Mouse (Mus musculus) heart, embryonic 11.5 days (tissue): ENCODE data around the gene Yap1. TPM values are rescaled to one million over a fixed set of nuclear protein-coding genes. Genes with fewer than 3 reads are reported as not detected.
"Not testable (repeated sequence)": the region's sequence is repeated elsewhere in the genome, so short reads cannot be mapped to it uniquely, and the experiment has no call there.

Source experiments
- ATAC-seq: fragments of 200-750 bp; cut with Nextera tagmentation; replicated peaks from 2 replicates; pipeline ENCODE4 v1.8.0; 2017; ENCODE audit warnings: moderate library complexity; ENCODE audit not compliant: insufficient number of reproducible peaks, low FRiP score, low TSS enrichment
- H3K27ac ChIP-seq: fragments of 300-500 bp; sonication (generic); 2 replicates; pipeline ENCODE4 v1.5.1; 2014; ENCODE audit warnings: mild to moderate bottlenecking, low read depth, low read length
- H3K27me3 ChIP-seq: fragments of 300-500 bp; sonication (generic); 2 replicates; pipeline ENCODE4 v1.6.1; 2014; ENCODE audit warnings: mild to moderate bottlenecking, low read length, mixed read lengths; ENCODE audit not compliant: control insufficient read depth, insufficient read depth
- H3K36me3 ChIP-seq: fragments of 300-500 bp; sonication (generic); 2 replicates; pipeline ENCODE4 v1.6.1; 2014; ENCODE audit warnings: mild to moderate bottlenecking, low read length, moderate library complexity, mixed read lengths; ENCODE audit not compliant: control insufficient read depth, insufficient read depth
- H3K4me1 ChIP-seq: fragments of 300-500 bp; sonication (generic); 2 replicates; pipeline ENCODE4 v1.6.1; 2014; ENCODE audit warnings: low read length; ENCODE audit not compliant: control insufficient read depth, insufficient read depth
- H3K4me2 ChIP-seq: fragments of 300-500 bp; sonication (generic); 2 replicates; pipeline ENCODE4 v1.6.1; 2014; ENCODE audit warnings: mild to moderate bottlenecking, moderate library complexity
- H3K4me3 ChIP-seq: fragments of 300-500 bp; sonication (generic); 2 replicates; pipeline ENCODE4 v1.5.1; 2014; ENCODE audit warnings: low read depth, low read length
- H3K9ac ChIP-seq: fragments of 300-500 bp; sonication (generic); 2 replicates; pipeline ENCODE4 v1.6.1; 2014; ENCODE audit warnings: mild to moderate bottlenecking, low read depth, low read length, moderate library complexity
- H3K9me3 ChIP-seq: fragments of 300-500 bp; sonication (generic); replicated peaks from 2 replicates; pipeline ENCODE4 v1.6.1; 2016; ENCODE audit warnings: low read length; ENCODE audit not compliant: control insufficient read depth
- WGBS: fragments of 180-500 bp; shearing (Covaris S2); extraction: QIAGEN DNeasy Blood & Tissue Kit; methylation state at CpG from one replicate; pipeline ENCODE4 v1.1.7; 2014; ENCODE audit not compliant: insufficient replicate concordance; 5-methylcytosine and 5-hydroxymethylcytosine counted together
- polyA plus RNA-seq: library from polyadenylated mRNA; unstranded; fragments of >200 nt; fragmentation: Nextera tagmentation; extraction: Ambion mirVana; gene quantifications from 2 replicates; pipeline ENCODE4 v1.2.1, GENCODE M21; 2014

Gene Yap1
- polyA plus RNA-seq, 1 experiment from 2014 or later: 27.1 TPM

- Histone ChIP-seq H3K4me2 (no peak overlapping the region), H3K9ac (no peak overlapping the region)
- ATAC-seq: no peak
Observed at GRCm38 (mm10) chr9:7902311-7902710, 102.1 kb downstream of the Yap1 start.

GRCm38 (mm10) chr9:7900965-7901364 lies 103.4 kb downstream of the Yap1 start:
- no peaks in the 10 kb centered on the region for H3K27me3 ChIP-seq
- ATAC-seq: no peak
- WGBS: 82% methylated on average over 8 of the region's 8 CpGs
- no peaks in the 10 kb centered on the region for H3K36me3 ChIP-seq
- 0 out of 2 replicates have a peak, but pooled peaks cover 4% of the 10 kb centered on the region for H3K4me1 ChIP-seq
- no peak overlapping the region for H3K4me2 ChIP-seq
- H3K9ac ChIP-seq: no peak overlapping the region
- no peak overlapping the region for H3K27ac ChIP-seq
- no peak overlapping the region for H3K4me3 ChIP-seq
- no peaks in the 10 kb centered on the region for H3K9me3 ChIP-seq

More at GRCm38 (mm10) chr9:7902311-7902710, 102.1 kb downstream of the Yap1 start:
- Histone ChIP-seq H3K27me3 (no peaks in the 10 kb centered on the region), H3K36me3 (no peaks in the 10 kb centered on the region), H3K4me1 (0 out of 2 replicates have a peak, but pooled peaks cover 4% of the 10 kb centered on the region), H3K27ac (no peak overlapping the region), H3K4me3 (no peak overlapping the region), H3K9me3 (no peaks in the 10 kb centered on the region)
- 32% methylated on average over 7 of the region's 7 CpGs for WGBS

GRCm38 (mm10) chr9:7897502-7897901 lies 106.9 kb downstream of the Yap1 start:
- H3K27me3 ChIP-seq: no peaks in the 10 kb centered on the region
- H3K9ac ChIP-seq: no peak overlapping the region
- no peak overlapping the region for H3K27ac ChIP-seq
- no peak for ATAC-seq
- no peak overlapping the region for H3K4me2 ChIP-seq
- 3% methylated on average over 3 of the region's 3 CpGs for whole genome bisulfite sequencing
- H3K36me3 ChIP-seq: no peaks in the 10 kb centered on the region
- H3K4me3 ChIP-seq: no peak overlapping the region
- no peaks in the 10 kb centered on the region for H3K9me3 ChIP-seq
- 0 out of 2 replicates have a peak, but pooled peaks cover 4% of the 10 kb centered on the region for H3K4me1 ChIP-seq

GRCm38 (mm10) chr9:7891796-7892195 lies 112.6 kb downstream of the Yap1 start:
- not testable (repeated sequence) for H3K4me2 ChIP-seq, H3K36me3 ChIP-seq, H3K9ac ChIP-seq, H3K27ac ChIP-seq, ATAC-seq, H3K27me3 ChIP-seq, H3K4me3 ChIP-seq, H3K4me1 ChIP-seq, H3K9me3 ChIP-seq
- 93% methylated on average over 1 of the region's 1 CpGs for WGBS

- H3K36me3 ChIP-seq: no peaks in the 10 kb centered on the region
- no peak for ATAC-seq
- H3K27ac ChIP-seq: no peak overlapping the region
- no peaks in the 10 kb centered on the region for H3K27me3 ChIP-seq
- H3K9me3 ChIP-seq: no peaks in the 10 kb centered on the region
- H3K4me1 ChIP-seq: no peaks in the 10 kb centered on the region
- no peak overlapping the region for H3K9ac ChIP-seq
- H3K4me2 ChIP-seq: no peak overlapping the region
- H3K4me3 ChIP-seq: no peak overlapping the region
- WGBS: 72% methylated on average over 1 of the region's 1 CpGs
Observed at GRCm38 (mm10) chr9:7891177-7891576, 113.2 kb downstream of the Yap1 start.

- WGBS: 94% methylated on average over 3 of the region's 3 CpGs
- ATAC-seq: no peak
Observed at GRCm38 (mm10) chr9:7884346-7884745, 120.0 kb downstream of the Yap1 start.

GRCm38 (mm10) chr9:7882304-7882865 lies 122.0 kb downstream of the Yap1 start:
- Histone ChIP-seq H3K4me2 (no peak overlapping the region), H3K27me3 (no peaks in the 10 kb centered on the region), H3K4me1 (no peaks in the 10 kb centered on the region), H3K4me3 (no peak overlapping the region), H3K36me3 (no peaks in the 10 kb centered on the region), H3K27ac (no peak overlapping the region), H3K9ac (no peak overlapping the region), H3K9me3 (no peaks in the 10 kb centered on the region; the same call in 1 of the 2 replicates)
- WGBS: 93% methylated on average over 1 of the region's 1 CpGs
- no peak for ATAC-seq

More at GRCm38 (mm10) chr9:7884346-7884745, 120.0 kb downstream of the Yap1 start:
- H3K9me3 ChIP-seq: no peaks in the 10 kb centered on the region; the same call in 1 of the 2 replicates
- H3K4me1 ChIP-seq: no peaks in the 10 kb centered on the region
- H3K36me3 ChIP-seq: no peaks in the 10 kb centered on the region
- H3K27ac ChIP-seq: no peak overlapping the region
- no peak overlapping the region for H3K4me3 ChIP-seq
- H3K27me3 ChIP-seq: no peaks in the 10 kb centered on the region
- no peak overlapping the region for H3K4me2 ChIP-seq
- no peak overlapping the region for H3K9ac ChIP-seq

Other genes starting within 250 kb of the Yap1 start
- gene Tmem123, start 240.6 kb downstream of the Yap1 start, polyA plus RNA-seq: 131 and 134 TPM in 2 replicates
- 28.1 and 28.7 TPM in 2 replicates for gene Birc2, start 167.5 kb downstream of the Yap1 start, polyA plus RNA-seq
- 4.2 and 4.4 TPM in 2 replicates for gene Birc3, start 131.4 kb downstream of the Yap1 start, polyA plus RNA-seq
- gene Cfap300, start 38.2 kb upstream of the Yap1 start, polyA plus RNA-seq: 9.1 and 9.4 TPM in 2 replicates
- gene Cep126, start 129.7 kb upstream of the Yap1 start, polyA plus RNA-seq: 3.0 and 4.0 TPM in 2 replicates